Mouse (Mus musculus): ENCODE measurements around the gene Capg. TPM values are rescaled to one million over a fixed set of nuclear protein-coding genes. Genes with fewer than 3 reads are reported as not detected.

Capg gene
- polyA plus RNA-seq, 1 experiment = 0.48 TPM

DNA sequence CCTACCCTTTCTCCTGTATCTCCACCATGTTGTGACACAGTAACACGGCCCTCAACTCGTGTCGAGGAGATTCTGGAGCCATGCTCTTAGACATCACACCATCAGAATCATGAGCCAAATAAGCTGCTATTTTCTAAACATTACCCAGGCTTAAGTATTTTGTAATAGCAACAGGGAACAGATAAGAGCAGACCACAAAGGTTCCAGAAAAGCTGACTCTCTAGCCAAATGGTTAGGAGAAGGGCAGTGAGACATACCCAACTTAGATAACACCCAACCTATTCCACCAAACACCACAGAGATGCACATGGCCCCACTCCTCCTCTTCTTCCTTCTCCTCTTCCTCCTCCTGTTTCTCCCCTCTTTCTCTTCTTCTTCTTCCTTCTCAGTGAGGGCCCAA lies 31.9 kb downstream of the Capg start:
- H3K9me3 ChIP-seq (ENCODE audit: control insufficient read depth, low read length) = no peaks in the 10 kb centered on the region
- no peak overlapping the region for H3K4me3 ChIP-seq (replicated peaks)
- TF ChIP-seq GATA1 (IDR thresholded peaks at IDR 0.05; ENCODE audit: low read length) (no peak), TAL1 (IDR thresholded peaks at IDR 0.05; ENCODE audit: low read length) (no peak)
- H3K27me3 ChIP-seq (ENCODE audit: control insufficient read depth) = no peaks in the 10 kb centered on the region
- peaks cover 4% of the 10 kb centered on the region for H3K4me1 ChIP-seq (ENCODE audit: control insufficient read depth)
- H3K36me3 ChIP-seq (ENCODE audit: control insufficient read depth) = peaks cover 3% of the 10 kb centered on the region; the same call in 1 of the 2 replicates

DNA sequence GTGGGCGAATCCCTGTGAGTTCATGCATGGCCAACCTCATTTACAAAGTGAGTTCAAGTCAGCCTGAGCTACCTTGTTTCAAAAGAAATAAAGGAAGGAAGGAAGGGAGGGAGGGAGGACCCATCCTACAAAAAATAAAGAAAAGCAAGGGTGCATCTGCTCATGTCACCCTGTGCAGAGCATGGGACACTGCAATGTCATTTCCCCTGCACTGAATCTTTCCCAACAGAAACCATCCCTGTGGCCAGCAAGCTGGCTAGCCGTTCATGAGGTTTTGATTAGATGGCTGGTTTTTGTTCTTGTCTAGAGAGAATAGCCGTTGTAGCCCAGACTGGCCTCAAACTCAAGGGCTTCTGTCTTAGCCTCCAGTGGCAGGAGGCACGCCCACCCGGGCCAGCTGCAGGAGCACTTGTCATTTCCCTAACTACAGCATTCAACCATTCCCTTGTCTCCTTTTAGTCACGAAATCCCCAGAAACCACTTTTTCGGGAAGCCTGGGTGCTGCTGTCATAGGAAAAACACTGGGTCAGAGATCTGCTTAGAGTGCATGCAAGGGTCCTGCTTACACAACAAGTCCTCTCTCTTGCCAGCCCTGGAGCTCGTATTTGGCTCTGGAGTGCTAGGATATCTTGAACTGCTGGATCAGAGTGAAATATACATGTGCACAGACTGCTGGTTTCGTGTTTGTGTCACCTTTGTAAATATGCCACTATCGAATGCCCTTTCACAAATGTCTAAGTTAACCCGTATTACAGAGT lies 37.6 kb downstream of the Capg start:
- H3K36me3 ChIP-seq (ENCODE audit: control insufficient read depth) = no peaks in the 10 kb centered on the region; the same call in 1 of the 2 replicates
- H3K27me3 ChIP-seq (ENCODE audit: control insufficient read depth) = no peaks in the 10 kb centered on the region
- TF ChIP-seq TAL1 (IDR thresholded peaks at IDR 0.05; ENCODE audit: low read length) = no peak
- no peaks in the 10 kb centered on the region for H3K9me3 ChIP-seq (ENCODE audit: control insufficient read depth, low read length)
- no peaks in the 10 kb centered on the region for H3K4me1 ChIP-seq (ENCODE audit: control insufficient read depth)
- H3K4me3 ChIP-seq (replicated peaks) = no peak overlapping the region

DNA sequence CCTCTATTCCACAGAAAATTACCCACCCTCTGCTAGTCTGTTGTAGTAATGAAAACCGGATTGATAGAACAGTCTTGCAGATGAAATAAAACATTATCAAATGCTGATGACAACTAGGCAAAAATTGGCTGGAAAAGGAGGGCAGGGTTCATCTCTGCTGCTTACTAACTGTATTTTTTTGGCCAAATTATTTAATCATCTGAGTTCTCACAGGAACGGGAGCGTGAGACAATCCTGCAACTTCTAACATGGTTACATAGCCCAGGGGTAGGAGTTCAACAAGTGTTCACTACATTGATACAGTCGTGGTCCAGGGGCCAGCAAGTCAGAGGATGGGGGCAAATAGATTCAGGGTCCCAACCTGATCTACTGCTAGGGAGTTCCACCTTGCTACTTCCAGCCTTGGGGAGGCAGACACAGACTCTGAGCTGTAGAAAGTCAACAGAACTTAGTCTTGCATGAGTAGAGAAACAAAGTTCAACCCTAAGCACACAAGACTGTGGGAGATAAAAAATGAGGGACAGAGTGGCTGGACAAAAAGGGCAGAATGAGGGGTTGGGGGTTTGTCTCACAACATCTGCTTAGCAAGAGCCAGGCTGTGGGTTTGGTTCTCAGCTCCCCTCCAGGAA lies 39.1 kb downstream of the Capg start:
- Histone ChIP-seq H3K4me3 (replicated peaks) (no peak overlapping the region), H3K36me3 (ENCODE audit: control insufficient read depth) (no peaks in the 10 kb centered on the region; the same call in 1 of the 2 replicates), H3K27me3 (ENCODE audit: control insufficient read depth) (no peaks in the 10 kb centered on the region), H3K9me3 (ENCODE audit: control insufficient read depth, low read length) (no peaks in the 10 kb centered on the region), H3K4me1 (ENCODE audit: control insufficient read depth) (no peaks in the 10 kb centered on the region)
- no peak for TF ChIP-seq TAL1 (IDR thresholded peaks at IDR 0.05; ENCODE audit: low read length)
- no peak for TF ChIP-seq GATA1 (IDR thresholded peaks at IDR 0.05; ENCODE audit: low read length)

DNA sequence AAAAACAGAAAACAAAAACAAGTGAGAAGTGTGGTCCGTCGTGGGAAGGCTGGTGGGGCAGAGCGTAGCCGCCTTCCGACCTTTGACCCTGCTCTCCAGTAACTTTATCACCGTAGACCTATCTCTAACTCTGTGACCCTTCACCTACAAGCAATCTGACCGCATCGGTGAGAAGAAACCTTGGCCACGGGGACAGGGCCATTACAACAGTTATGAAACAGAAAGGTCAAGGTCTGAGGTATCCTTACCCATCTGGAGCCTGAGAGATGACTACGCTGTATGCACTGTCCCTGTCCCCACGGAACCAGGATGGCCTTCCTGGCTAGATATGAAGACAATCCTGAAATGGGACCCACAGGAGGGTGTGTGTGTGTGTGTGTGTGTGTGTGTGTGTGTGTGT lies 40.0 kb downstream of the Capg start:
- H3K4me1 ChIP-seq (ENCODE audit: control insufficient read depth) = no peaks in the 10 kb centered on the region
- no peaks in the 10 kb centered on the region for H3K27me3 ChIP-seq (ENCODE audit: control insufficient read depth)
- H3K36me3 ChIP-seq (ENCODE audit: control insufficient read depth) = no peaks in the 10 kb centered on the region; the same call in 1 of the 2 replicates
- no peaks in the 10 kb centered on the region for H3K9me3 ChIP-seq (ENCODE audit: control insufficient read depth, low read length)
- no peak overlapping the region for H3K4me3 ChIP-seq (replicated peaks)
- TF ChIP-seq TAL1 (IDR thresholded peaks at IDR 0.05; ENCODE audit: low read length) = no peak
- no peak for TF ChIP-seq GATA1 (IDR thresholded peaks at IDR 0.05; ENCODE audit: low read length)

DNA sequence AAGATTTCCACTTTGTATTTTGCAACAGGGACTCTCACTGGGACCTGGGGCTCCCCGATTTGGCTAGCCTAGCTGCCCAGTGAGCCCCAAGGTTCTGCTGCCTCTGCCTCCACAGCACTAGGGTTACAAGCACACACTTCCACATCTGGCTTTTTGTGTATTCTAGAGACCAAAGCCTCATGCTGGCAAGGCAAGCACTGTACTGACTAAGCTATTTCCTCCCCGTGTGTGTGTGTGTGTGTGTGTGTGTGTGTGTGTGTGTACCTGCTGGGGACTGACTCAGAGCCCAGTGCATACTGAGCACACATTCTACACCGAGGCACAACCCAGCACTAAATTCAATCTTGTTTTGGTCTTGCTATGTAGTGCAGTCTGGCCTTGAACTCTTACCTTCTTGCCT lies 42.5 kb downstream of the Capg start:
- H3K36me3 ChIP-seq (ENCODE audit: control insufficient read depth) = no peaks in the 10 kb centered on the region; the same call in 1 of the 2 replicates
- TF ChIP-seq TAL1 (IDR thresholded peaks at IDR 0.05; ENCODE audit: low read length) (no peak), GATA1 (IDR thresholded peaks at IDR 0.05; ENCODE audit: low read length) (no peak)
- H3K4me3 ChIP-seq (replicated peaks) = no peak overlapping the region
- H3K27me3 ChIP-seq (ENCODE audit: control insufficient read depth) = no peaks in the 10 kb centered on the region
- no peaks in the 10 kb centered on the region for H3K9me3 ChIP-seq (ENCODE audit: control insufficient read depth, low read length)
- H3K4me1 ChIP-seq (ENCODE audit: control insufficient read depth) = no peaks in the 10 kb centered on the region

- Histone ChIP-seq H3K4me3 (replicated peaks) (no peak overlapping the region), H3K36me3 (ENCODE audit: control insufficient read depth) (no peaks in the 10 kb centered on the region; the same call in 1 of the 2 replicates), H3K4me1 (ENCODE audit: control insufficient read depth) (no peaks in the 10 kb centered on the region), H3K9me3 (ENCODE audit: control insufficient read depth, low read length) (no peaks in the 10 kb centered on the region), H3K27me3 (ENCODE audit: control insufficient read depth) (no peaks in the 10 kb centered on the region)
- TF ChIP-seq GATA1 (IDR thresholded peaks at IDR 0.05; ENCODE audit: low read length) (no peak), TAL1 (IDR thresholded peaks at IDR 0.05; ENCODE audit: low read length) (no peak)
Measured at GRCm38 (mm10) chr6:72588307-72588706, 44.1 kb downstream of the Capg start.

- Histone ChIP-seq H3K27me3 (ENCODE audit: control insufficient read depth) (no peaks in the 10 kb centered on the region), H3K4me3 (replicated peaks) (no peak overlapping the region), H3K9me3 (ENCODE audit: control insufficient read depth, low read length) (no peaks in the 10 kb centered on the region), H3K36me3 (ENCODE audit: control insufficient read depth) (no peaks in the 10 kb centered on the region; the same call in none of the 2 replicates), H3K4me1 (ENCODE audit: control insufficient read depth) (no peaks in the 10 kb centered on the region)
- TF ChIP-seq TAL1 (IDR thresholded peaks at IDR 0.05; ENCODE audit: low read length) (no peak), GATA1 (IDR thresholded peaks at IDR 0.05; ENCODE audit: low read length) (no peak)
Measured at GRCm38 (mm10) chr6:72590111-72590510, 45.9 kb downstream of the Capg start.

- Histone ChIP-seq H3K9me3 (ENCODE audit: control insufficient read depth, low read length) (no peaks in the 10 kb centered on the region), H3K4me3 (replicated peaks) (no peak overlapping the region), H3K36me3 (ENCODE audit: control insufficient read depth) (no peaks in the 10 kb centered on the region; the same call in none of the 2 replicates), H3K27me3 (ENCODE audit: control insufficient read depth) (no peaks in the 10 kb centered on the region), H3K4me1 (ENCODE audit: control insufficient read depth) (peaks cover 22% of the 10 kb centered on the region)
- TF ChIP-seq TAL1 (IDR thresholded peaks at IDR 0.05; ENCODE audit: low read length) (no peak), GATA1 (IDR thresholded peaks at IDR 0.05; ENCODE audit: low read length) (no peak)
Measured at GRCm38 (mm10) chr6:72593011-72593803, 49.0 kb downstream of the Capg start.

DNA sequence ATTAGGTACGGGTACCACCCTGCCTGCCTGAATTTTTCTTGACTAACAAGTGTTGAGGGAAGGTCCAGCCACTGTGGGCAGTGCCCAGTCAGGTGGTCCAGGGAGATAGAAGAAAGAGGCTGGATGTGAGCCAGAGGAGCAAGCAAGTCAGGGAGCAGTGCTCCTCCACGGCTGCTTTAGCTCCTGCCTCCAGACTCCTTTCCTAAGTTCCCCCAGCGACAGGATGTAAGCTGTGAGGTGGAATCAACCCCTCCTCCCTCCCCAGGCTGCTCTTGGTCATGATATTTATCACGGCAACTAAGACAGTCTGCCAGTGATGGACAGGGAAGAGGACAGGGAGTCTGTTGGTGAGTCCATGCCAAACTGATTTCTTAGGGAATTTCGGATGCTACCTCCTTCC lies 49.7 kb downstream of the Capg start:
- Histone ChIP-seq H3K36me3 (ENCODE audit: control insufficient read depth) (no peaks in the 10 kb centered on the region; the same call in 1 of the 2 replicates), H3K4me1 (ENCODE audit: control insufficient read depth) (peaks cover 30% of the 10 kb centered on the region), H3K9me3 (ENCODE audit: control insufficient read depth, low read length) (no peaks in the 10 kb centered on the region), H3K27me3 (ENCODE audit: control insufficient read depth) (no peaks in the 10 kb centered on the region), H3K4me3 (replicated peaks) (no peak overlapping the region)
- TF ChIP-seq GATA1 (IDR thresholded peaks at IDR 0.05; ENCODE audit: low read length) (no peak), TAL1 (IDR thresholded peaks at IDR 0.05; ENCODE audit: low read length) (no peak)
